Mouse (Mus musculus): ENCODE data around the gene Cog4.

The Cog4 gene

GRCm38 (mm10) chr8:110846405-110847170, at the start of gene Cog4, which contains the start of gene Sf3b3:
Cog4 (plus strand) TSS chr8:110846600.
Sf3b3 (minus strand) TSS chr8:110846787.
- DNase-seq: peak; percentile 95

- DNase-seq: no peak
Measured at GRCm38 (mm10) chr8:110797086-110797485, 49.3 kb upstream of the Cog4 start.

- DNase-seq: no peak
Measured at GRCm38 (mm10) chr8:110802988-110803387, 43.4 kb upstream of the Cog4 start.

- no peak for DNase-seq
Measured at GRCm38 (mm10) chr8:110803856-110804255, 42.5 kb upstream of the Cog4 start.

GRCm38 (mm10) chr8:110804825-110805514, 41.4 kb upstream of the Cog4 start:
- no peak for DNase-seq

- peak; percentile 7 for DNase-seq
Measured at GRCm38 (mm10) chr8:110805669-110806068, 40.7 kb upstream of the Cog4 start, which contains the start of gene Il34. Il34 (minus strand) TSS chr8:110805924.

- DNase-seq: no peak
Measured at GRCm38 (mm10) chr8:110806146-110806545, 40.3 kb upstream of the Cog4 start.

GRCm38 (mm10) chr8:110808495-110809472, 37.6 kb upstream of the Cog4 start:
- no peak for DNase-seq

- DNase-seq: no peak
Measured at GRCm38 (mm10) chr8:110809831-110810230, 36.6 kb upstream of the Cog4 start.

- DNase-seq: no peak
Measured at GRCm38 (mm10) chr8:110810481-110811065, 35.8 kb upstream of the Cog4 start.

GRCm38 (mm10) chr8:110811116-110811515, 35.3 kb upstream of the Cog4 start:
- DNase-seq: no peak

GRCm38 (mm10) chr8:110811793-110812192, 34.6 kb upstream of the Cog4 start:
- DNase-seq: no peak

GRCm38 (mm10) chr8:110812349-110813080, 33.9 kb upstream of the Cog4 start:
- no peak for DNase-seq

- DNase-seq: no peak
Measured at GRCm38 (mm10) chr8:110813081-110813812, 33.2 kb upstream of the Cog4 start.

- no peak for DNase-seq
Measured at GRCm38 (mm10) chr8:110815308-110815707, 31.1 kb upstream of the Cog4 start.

GRCm38 (mm10) chr8:110816990-110817389, 29.4 kb upstream of the Cog4 start:
- no peak for DNase-seq

- no peak for DNase-seq
Measured at GRCm38 (mm10) chr8:110818593-110818992, 27.8 kb upstream of the Cog4 start.

- no peak for DNase-seq
Measured at GRCm38 (mm10) chr8:110820257-110820656, 26.1 kb upstream of the Cog4 start.

GRCm38 (mm10) chr8:110821960-110822359, 24.4 kb upstream of the Cog4 start:
- no peak for DNase-seq

- DNase-seq: no peak
Measured at GRCm38 (mm10) chr8:110824861-110825260, 21.5 kb upstream of the Cog4 start.

GRCm38 (mm10) chr8:110828511-110828910, 17.9 kb upstream of the Cog4 start:
- DNase-seq: no peak

Data from retina, postnatal 1 day (tissue).